Mouse (Mus musculus) thymus, adult 2 months (tissue): ENCODE data around the gene Amd1.

ENCODE experiments used
- CTCF ChIP-seq: fragments of 200-500 bp; IDR thresholded peaks from 2 replicates; pipeline ENCODE4 v1.5.1; 2012; ENCODE audit warnings: mild to moderate bottlenecking, control low read depth, low read length, moderate library complexity, borderline replicate concordance; ENCODE audit not compliant: control insufficient read depth, poor library complexity, insufficient read depth; ENCODE audit errors: extremely low read depth
- POLR2A ChIP-seq: fragments of 200-500 bp; IDR thresholded peaks from 2 replicates; pipeline ENCODE4 v1.6.1; 2012; ENCODE audit warnings: mild to moderate bottlenecking, low read length, control low read depth, moderate library complexity; ENCODE audit not compliant: control insufficient read depth, poor library complexity, insufficient read depth; ENCODE audit errors: extremely low read depth

DNA sequence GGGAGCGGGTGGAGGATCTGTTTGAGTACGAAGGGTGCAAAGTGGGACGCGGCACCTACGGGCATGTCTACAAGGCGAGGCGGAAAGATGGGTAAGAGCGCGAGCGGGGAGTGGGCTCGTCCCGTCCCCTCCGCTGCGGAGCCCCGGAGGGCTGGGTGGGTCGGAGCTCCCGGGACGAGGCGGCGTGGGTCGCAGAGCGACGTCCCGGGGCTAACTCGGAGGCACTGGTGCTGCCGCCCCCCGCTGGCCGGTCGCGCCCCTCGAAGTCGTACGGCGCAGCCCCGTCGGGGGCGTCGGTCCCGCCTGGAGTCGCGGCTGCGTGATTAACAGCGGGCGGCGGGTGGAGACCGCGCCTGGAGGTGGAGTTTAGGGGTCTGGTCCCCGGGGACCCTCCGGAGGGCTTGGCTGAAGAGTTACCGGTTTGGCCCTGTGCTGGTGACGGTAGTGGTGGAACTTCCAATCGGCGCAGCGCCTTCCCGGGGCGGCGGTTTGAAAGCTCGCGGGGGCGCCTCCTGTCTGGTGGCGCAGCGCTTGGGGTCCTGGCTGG lies 47.7 kb upstream of the Amd1 start:
- TF ChIP-seq CTCF (no peak; the same call in none of the 2 replicates), POLR2A (no peak)
